Mouse (Mus musculus): ENCODE measurements at regions not wholly inside any gene's neighbourhood (a gene's known extent, or its start where the extent isn't known, plus 50 kb on each side); places are given as distances from the start of the nearest gene placed in this dataset.
"Not testable (repeated sequence)": the region's sequence is repeated elsewhere in the genome, so short reads cannot be mapped to it uniquely, and the experiment has no call there.

- no peaks in the 10 kb centered on the region for H3K27me3 ChIP-seq (ENCODE audit: control insufficient read depth, insufficient read depth, low read length)
- no peak overlapping the region for H3K4me3 ChIP-seq (ENCODE audit: control insufficient read depth, low read depth, low read length)
- H3K36me3 ChIP-seq (ENCODE audit: control insufficient read depth, insufficient read depth, low read length), result no peaks in the 10 kb centered on the region
- no peak overlapping the region for H3K27ac ChIP-seq (ENCODE audit: control insufficient read depth, insufficient read depth, low read depth, low read length)
- H3K4me1 ChIP-seq (ENCODE audit: control insufficient read depth, insufficient read depth, low read length), result no peaks in the 10 kb centered on the region
- TF ChIP-seq CTCF (IDR thresholded peaks at IDR 0.05; ENCODE audit: control insufficient read depth, insufficient read depth, insufficient replicate concordance, low read depth, low read length), result no peak
- no peak for TF ChIP-seq POLR2A (IDR thresholded peaks at IDR 0.05; ENCODE audit: control insufficient read depth, low read depth, low read length)
Observed at GRCm38 (mm10) chr6:4149663-4150062, 62.9 kb upstream of the Bet1 start.

GRCm38 (mm10) chr6:4158293-4158692 lies 71.5 kb upstream of the Bet1 start:
- no peak for TF ChIP-seq CTCF (IDR thresholded peaks at IDR 0.05; ENCODE audit: control insufficient read depth, insufficient read depth, insufficient replicate concordance, low read depth, low read length)
- H3K4me3 ChIP-seq (ENCODE audit: control insufficient read depth, low read depth, low read length), result no peak overlapping the region
- H3K36me3 ChIP-seq (ENCODE audit: control insufficient read depth, insufficient read depth, low read length), result no peaks in the 10 kb centered on the region
- no peaks in the 10 kb centered on the region for H3K27me3 ChIP-seq (ENCODE audit: control insufficient read depth, insufficient read depth, low read length)
- no peak overlapping the region for H3K27ac ChIP-seq (ENCODE audit: control insufficient read depth, insufficient read depth, low read depth, low read length)
- no peaks in the 10 kb centered on the region for H3K4me1 ChIP-seq (ENCODE audit: control insufficient read depth, insufficient read depth, low read length)

- TF ChIP-seq POLR2A (IDR thresholded peaks at IDR 0.05; ENCODE audit: control insufficient read depth, low read depth, low read length), result no peak
- Histone ChIP-seq H3K4me3 (ENCODE audit: control insufficient read depth, low read depth, low read length) (no peak overlapping the region), H3K36me3 (ENCODE audit: control insufficient read depth, insufficient read depth, low read length) (no peaks in the 10 kb centered on the region), H3K27me3 (ENCODE audit: control insufficient read depth, insufficient read depth, low read length) (no peaks in the 10 kb centered on the region), H3K4me1 (ENCODE audit: control insufficient read depth, insufficient read depth, low read length) (no peaks in the 10 kb centered on the region), H3K27ac (ENCODE audit: control insufficient read depth, insufficient read depth, low read depth, low read length) (no peak overlapping the region)
Observed at GRCm38 (mm10) chr6:4163733-4164132, 77.0 kb upstream of the Bet1 start.

GRCm38 (mm10) chr6:4167112-4167511 lies 80.3 kb upstream of the Bet1 start:
- Histone ChIP-seq H3K27me3 (ENCODE audit: control insufficient read depth, insufficient read depth, low read length) (no peaks in the 10 kb centered on the region), H3K4me3 (ENCODE audit: control insufficient read depth, low read depth, low read length) (no peak overlapping the region), H3K4me1 (ENCODE audit: control insufficient read depth, insufficient read depth, low read length) (no peaks in the 10 kb centered on the region), H3K27ac (ENCODE audit: control insufficient read depth, insufficient read depth, low read depth, low read length) (no peak overlapping the region), H3K36me3 (ENCODE audit: control insufficient read depth, insufficient read depth, low read length) (no peaks in the 10 kb centered on the region)
- TF ChIP-seq POLR2A (IDR thresholded peaks at IDR 0.05; ENCODE audit: control insufficient read depth, low read depth, low read length) (no peak), CTCF (IDR thresholded peaks at IDR 0.05; ENCODE audit: control insufficient read depth, insufficient read depth, insufficient replicate concordance, low read depth, low read length) (no peak)

GRCm38 (mm10) chr6:4167757-4168156 lies 81.0 kb upstream of the Bet1 start:
- Histone ChIP-seq H3K4me1 (ENCODE audit: control insufficient read depth, insufficient read depth, low read length) (no peaks in the 10 kb centered on the region), H3K27ac (ENCODE audit: control insufficient read depth, insufficient read depth, low read depth, low read length) (no peak overlapping the region), H3K27me3 (ENCODE audit: control insufficient read depth, insufficient read depth, low read length) (no peaks in the 10 kb centered on the region), H3K36me3 (ENCODE audit: control insufficient read depth, insufficient read depth, low read length) (no peaks in the 10 kb centered on the region), H3K4me3 (ENCODE audit: control insufficient read depth, low read depth, low read length) (no peak overlapping the region)
- no peak for TF ChIP-seq POLR2A (IDR thresholded peaks at IDR 0.05; ENCODE audit: control insufficient read depth, low read depth, low read length)
- TF ChIP-seq CTCF (IDR thresholded peaks at IDR 0.05; ENCODE audit: control insufficient read depth, insufficient read depth, insufficient replicate concordance, low read depth, low read length), result no peak

- Histone ChIP-seq H3K4me3 (ENCODE audit: control insufficient read depth, low read depth, low read length) (no peak overlapping the region), H3K27ac (ENCODE audit: control insufficient read depth, insufficient read depth, low read depth, low read length) (no peak overlapping the region), H3K36me3 (ENCODE audit: control insufficient read depth, insufficient read depth, low read length) (no peaks in the 10 kb centered on the region), H3K27me3 (ENCODE audit: control insufficient read depth, insufficient read depth, low read length) (no peaks in the 10 kb centered on the region), H3K4me1 (ENCODE audit: control insufficient read depth, insufficient read depth, low read length) (no peaks in the 10 kb centered on the region)
- TF ChIP-seq POLR2A (IDR thresholded peaks at IDR 0.05; ENCODE audit: control insufficient read depth, low read depth, low read length) (no peak), CTCF (IDR thresholded peaks at IDR 0.05; ENCODE audit: control insufficient read depth, insufficient read depth, insufficient replicate concordance, low read depth, low read length) (no peak)
Observed at GRCm38 (mm10) chr6:4171561-4171960, 84.8 kb upstream of the Bet1 start.

GRCm38 (mm10) chr6:4187683-4188082 lies 100.9 kb upstream of the Bet1 start:
- Histone ChIP-seq H3K4me3 (ENCODE audit: control insufficient read depth, low read depth, low read length) (no peak overlapping the region), H3K27me3 (ENCODE audit: control insufficient read depth, insufficient read depth, low read length) (no peaks in the 10 kb centered on the region), H3K36me3 (ENCODE audit: control insufficient read depth, insufficient read depth, low read length) (no peaks in the 10 kb centered on the region), H3K4me1 (ENCODE audit: control insufficient read depth, insufficient read depth, low read length) (no peaks in the 10 kb centered on the region), H3K27ac (ENCODE audit: control insufficient read depth, insufficient read depth, low read depth, low read length) (no peak overlapping the region)
- TF ChIP-seq POLR2A (IDR thresholded peaks at IDR 0.05; ENCODE audit: control insufficient read depth, low read depth, low read length) (no peak), CTCF (IDR thresholded peaks at IDR 0.05; ENCODE audit: control insufficient read depth, insufficient read depth, insufficient replicate concordance, low read depth, low read length) (no peak)

GRCm38 (mm10) chr6:4190976-4191375 lies 104.2 kb upstream of the Bet1 start:
- not testable (repeated sequence) for H3K27me3 ChIP-seq (ENCODE audit: control insufficient read depth, insufficient read depth, low read length); H3K36me3 ChIP-seq (ENCODE audit: control insufficient read depth, insufficient read depth, low read length); H3K4me3 ChIP-seq (ENCODE audit: control insufficient read depth, low read depth, low read length); H3K4me1 ChIP-seq (ENCODE audit: control insufficient read depth, insufficient read depth, low read length); H3K27ac ChIP-seq (ENCODE audit: control insufficient read depth, insufficient read depth, low read depth, low read length)
